Mouse (Mus musculus): ENCODE measurements around the gene Rab31.

GRCm38 (mm10) chr17:65742245-65742905 lies 30.2 kb downstream of the Rab31 start:
- TF ChIP-seq CTCF (IDR thresholded peaks at IDR 0.05; ENCODE audit: low read depth) (no peak), EP300 (IDR thresholded peaks at IDR 0.05; ENCODE audit: low read depth) (no peak)
